Mouse (Mus musculus) midbrain, embryonic 15.5 days (tissue): ENCODE results near the gene Tedc1. TPM values are rescaled to one million over a fixed set of nuclear protein-coding genes. Genes with fewer than 3 reads are reported as not detected.

Experiments used
- ATAC-seq: fragments of 200-750 bp; cut with Nextera tagmentation; replicated peaks from 2 replicates; pipeline ENCODE4 v1.8.0; 2017; ENCODE audit warnings: moderate TSS enrichment
- H3K27ac ChIP-seq: fragments of 300-500 bp; sonication (generic); 2 replicates; pipeline ENCODE4 v1.5.1; 2015; ENCODE audit warnings: mild to moderate bottlenecking, inconsistent platforms
- H3K27me3 ChIP-seq: fragments of 300-500 bp; sonication (generic); replicated peaks from 2 replicates; pipeline ENCODE4 v1.6.1; 2015; ENCODE audit warnings: inconsistent platforms
- H3K36me3 ChIP-seq: fragments of 300-500 bp; sonication (generic); replicated peaks from 2 replicates; pipeline ENCODE4 v1.6.1; 2015; ENCODE audit warnings: inconsistent platforms
- H3K4me1 ChIP-seq: fragments of 300-500 bp; sonication (generic); 2 replicates; pipeline ENCODE4 v1.6.1; 2015; ENCODE audit warnings: inconsistent platforms
- H3K4me2 ChIP-seq: fragments of 300-500 bp; sonication (generic); 2 replicates; pipeline ENCODE4 v1.6.1; 2015; ENCODE audit warnings: inconsistent platforms, mild to moderate bottlenecking, moderate library complexity
- H3K4me3 ChIP-seq: fragments of 300-500 bp; sonication (generic); 2 replicates; pipeline ENCODE4 v1.5.1; 2015; ENCODE audit warnings: mild to moderate bottlenecking, inconsistent platforms
- H3K9ac ChIP-seq: fragments of 300-500 bp; sonication (generic); 2 replicates; pipeline ENCODE4 v1.6.1; 2015; ENCODE audit warnings: mild to moderate bottlenecking, inconsistent platforms
- H3K9me3 ChIP-seq: fragments of 300-500 bp; sonication (generic); 2 replicates; pipeline ENCODE4 v1.6.1; 2016; ENCODE audit warnings: inconsistent platforms
- WGBS: fragments of 180-500 bp; shearing (Covaris S2); methylation state at CpG from one replicate; pipeline ENCODE4 v1.1.7; 2015; ENCODE audit warnings: mixed read lengths; 5-methylcytosine and 5-hydroxymethylcytosine counted together
- polyA plus RNA-seq: library from polyadenylated mRNA; unstranded; fragments of >200 nt; fragmentation: Nextera tagmentation; extraction: Ambion mirVana; gene quantifications from 2 replicates; pipeline ENCODE4 v1.2.1, GENCODE M21; 2015

Tedc1 gene
- 12.7 and 16.3 TPM in 2 replicates for polyA plus RNA-seq

DNA sequence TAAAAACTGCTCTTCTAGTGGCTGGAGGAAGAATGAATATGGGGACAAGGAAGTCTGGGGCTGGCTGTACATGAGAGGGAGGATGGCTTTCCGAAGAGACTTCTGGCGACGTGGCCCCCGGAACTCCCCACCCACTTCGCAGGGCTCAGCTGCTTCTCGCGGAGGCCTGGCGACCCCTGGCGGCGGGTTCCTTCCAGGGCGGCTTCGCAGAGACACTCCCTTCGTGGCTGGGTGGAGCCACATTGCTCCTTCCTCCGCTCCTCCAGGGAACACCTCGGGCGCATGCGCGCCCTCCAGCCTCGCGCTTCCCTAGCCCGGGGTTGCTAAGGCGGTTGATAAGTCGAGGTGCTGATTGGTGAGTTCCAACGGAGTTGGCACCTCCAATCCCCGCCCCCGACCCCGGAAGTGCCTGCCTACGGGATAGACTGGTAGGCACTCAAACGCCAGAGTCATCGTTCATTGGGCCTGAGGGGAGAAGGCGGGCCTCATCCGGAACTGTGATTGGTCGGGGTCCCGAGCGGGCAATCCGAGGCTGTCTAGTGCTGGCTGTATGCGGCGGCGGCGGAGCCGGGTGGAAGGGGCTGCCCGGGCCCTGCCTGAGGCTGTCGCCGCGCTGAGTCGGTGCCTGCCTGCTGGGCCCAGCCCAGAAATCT lies at the start of gene Tedc1:
TSS of gene Tedc1 (plus strand) at position 535 of the 653 bp plus-strand sequence.
- H3K27ac ChIP-seq: peak within 1 kb of the TSS; percentile 74
- H3K4me1 ChIP-seq: peaks cover 26% of the 10 kb centered on the region
- peak within 1 kb of the TSS; percentile 61 for H3K4me3 ChIP-seq
- no peaks in the 10 kb centered on the region for H3K9me3 ChIP-seq
- no peaks in the 10 kb centered on the region for H3K36me3 ChIP-seq
- WGBS: under 1% methylated on average over 45 of the region's 46 CpGs
- peak within 1 kb of the TSS; percentile 36 for H3K9ac ChIP-seq
- H3K4me2 ChIP-seq: peak within 1 kb of the TSS; percentile 86
- peak; percentile 96 for ATAC-seq
- peaks cover 19% of the 10 kb centered on the region; the same call in 1 of the 2 replicates for H3K27me3 ChIP-seq

DNA sequence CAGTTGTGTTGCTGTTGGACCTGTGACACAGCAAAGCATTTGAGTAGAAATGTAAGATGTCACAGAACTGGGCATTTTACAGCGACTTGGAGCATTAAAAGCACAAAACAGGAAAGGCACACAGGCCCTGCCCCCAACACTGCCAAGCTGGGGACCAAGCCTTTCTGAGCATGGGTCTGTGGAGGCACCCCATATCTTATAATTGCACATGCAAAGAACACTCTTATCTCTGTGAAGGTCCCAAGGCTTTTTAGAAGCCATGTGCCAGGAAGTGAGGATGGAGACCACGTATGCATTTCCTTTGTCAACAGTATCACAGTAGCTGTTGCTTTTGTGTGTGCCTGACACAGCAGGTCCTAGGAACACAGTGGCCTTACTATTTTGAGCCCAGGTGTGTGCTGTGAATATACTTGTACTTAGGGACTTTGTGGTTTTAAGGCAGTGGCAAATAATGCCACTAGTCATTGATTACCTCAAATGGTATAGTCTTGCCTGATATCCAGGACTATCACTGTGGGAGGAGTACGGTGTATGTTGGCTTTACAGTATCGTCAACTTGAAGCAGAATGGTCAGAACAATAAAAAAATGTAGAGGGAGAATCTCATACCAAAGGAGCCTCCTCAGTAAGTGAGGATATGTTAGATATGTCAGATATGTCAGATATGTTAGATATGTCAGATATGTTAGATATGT lies 48.6 kb upstream of the Tedc1 start:
- Histone ChIP-seq H3K4me1 (peaks cover 3% of the 10 kb centered on the region), H3K4me2 (no peak overlapping the region)

DNA sequence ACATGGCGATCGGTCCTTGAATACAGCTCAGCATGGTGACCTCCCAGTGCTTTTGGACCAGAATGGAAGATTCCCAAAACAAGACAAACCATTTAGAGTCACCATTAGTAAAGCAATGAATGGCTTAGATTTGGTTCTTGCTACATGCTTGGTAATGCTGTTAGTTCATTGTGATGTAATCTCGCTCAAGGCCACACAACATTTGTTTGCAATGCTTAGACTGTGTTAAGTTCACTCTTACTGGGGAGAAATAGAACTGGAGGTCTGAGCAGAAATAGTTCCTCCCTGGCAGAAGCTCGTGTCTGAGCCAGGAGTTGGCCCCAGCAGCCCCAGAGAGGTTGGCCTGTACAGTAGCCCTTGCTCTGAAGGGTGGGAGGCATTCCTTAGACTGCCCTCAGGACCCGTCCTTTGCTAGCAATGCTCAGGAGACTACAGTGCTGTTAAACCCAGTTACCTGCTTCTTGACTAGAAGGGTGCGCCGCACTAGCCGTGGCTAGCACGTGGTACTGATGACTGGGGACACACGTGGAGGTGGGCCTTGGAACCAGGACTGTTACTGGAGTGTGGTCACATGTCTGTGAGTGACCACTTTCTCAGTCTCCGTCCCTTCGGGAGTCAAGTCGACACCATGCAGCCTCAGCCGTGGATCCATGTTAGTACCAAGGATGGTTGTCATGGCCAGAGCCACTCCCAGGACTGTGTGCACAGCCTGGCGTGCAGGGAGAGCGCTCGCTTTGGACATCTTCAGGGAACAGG lies 47.5 kb upstream of the Tedc1 start:
- no peak overlapping the region for H3K27ac ChIP-seq
- no peak for ATAC-seq

More for the DNA sequence above, 48.6 kb upstream of the Tedc1 start:
- no peaks in the 10 kb centered on the region for H3K9me3 ChIP-seq
- no peaks in the 10 kb centered on the region for H3K27me3 ChIP-seq
- H3K9ac ChIP-seq: no peak overlapping the region
- ATAC-seq: no peak
- no peak overlapping the region for H3K27ac ChIP-seq
- WGBS: 79% methylated on average over 4 of the region's 4 CpGs
- H3K36me3 ChIP-seq: no peaks in the 10 kb centered on the region
- H3K4me3 ChIP-seq: no peak overlapping the region

DNA sequence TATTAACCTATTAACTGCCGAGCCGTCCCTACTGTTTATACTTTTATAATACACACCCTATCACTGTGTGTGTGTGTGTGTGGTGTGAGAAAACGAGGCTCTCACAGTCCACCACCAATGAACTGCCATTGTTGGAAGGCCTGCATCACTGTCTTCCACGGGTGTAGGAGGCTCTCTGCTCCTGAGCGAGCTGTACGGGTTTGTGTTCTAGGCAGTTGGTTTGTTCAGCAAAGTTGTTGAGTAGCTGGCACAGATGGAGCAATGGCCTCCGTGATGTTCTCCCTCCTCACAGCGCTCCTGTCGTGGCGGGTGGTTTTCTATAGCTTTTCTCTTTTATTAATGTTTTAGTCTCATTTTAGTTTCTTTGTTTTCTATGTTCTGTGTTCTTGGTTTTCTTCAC lies 46.4 kb upstream of the Tedc1 start:
- no peak for ATAC-seq
- Histone ChIP-seq H3K9ac (no peak overlapping the region), H3K4me3 (no peak overlapping the region), H3K4me1 (no peaks in the 10 kb centered on the region; the same call in 1 of the 2 replicates), H3K4me2 (no peak overlapping the region), H3K9me3 (no peaks in the 10 kb centered on the region), H3K36me3 (peaks cover 5% of the 10 kb centered on the region), H3K27me3 (no peaks in the 10 kb centered on the region), H3K27ac (no peak overlapping the region)
- WGBS: 84% methylated on average over 10 of the region's 10 CpGs

More for the DNA sequence above, 47.5 kb upstream of the Tedc1 start:
- Histone ChIP-seq H3K9ac (no peak overlapping the region), H3K4me3 (no peak overlapping the region), H3K27me3 (no peaks in the 10 kb centered on the region), H3K9me3 (no peaks in the 10 kb centered on the region), H3K36me3 (no peaks in the 10 kb centered on the region), H3K4me2 (no peak overlapping the region), H3K4me1 (no peaks in the 10 kb centered on the region; the same call in 1 of the 2 replicates)
- WGBS: 88% methylated on average over 17 of the region's 17 CpGs

DNA sequence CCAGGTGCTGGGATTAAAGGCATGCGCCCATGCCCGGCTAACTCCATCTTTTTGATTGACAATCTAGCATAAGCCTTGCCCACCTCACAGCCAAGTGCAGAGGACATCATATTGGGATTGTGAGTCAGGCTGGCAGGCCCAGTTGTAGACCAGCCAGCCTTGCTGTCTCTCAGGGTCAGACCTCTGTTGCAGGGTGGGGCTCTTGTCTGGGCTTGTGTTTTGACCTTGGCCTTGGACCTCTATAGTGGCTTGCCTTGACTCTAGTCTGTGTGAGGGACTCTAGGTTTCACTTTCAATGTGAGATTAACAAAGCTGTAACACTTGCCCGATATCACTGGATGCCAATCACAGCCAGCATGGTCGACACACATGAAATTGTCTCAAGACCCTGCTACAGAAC lies 42.1 kb upstream of the Tedc1 start:
- Histone ChIP-seq H3K36me3 (peaks cover 6% of the 10 kb centered on the region), H3K27ac (no peak overlapping the region), H3K9me3 (no peaks in the 10 kb centered on the region), H3K4me2 (no peak overlapping the region), H3K4me1 (no peaks in the 10 kb centered on the region; the same call in 1 of the 2 replicates), H3K9ac (no peak overlapping the region), H3K4me3 (no peak overlapping the region), H3K27me3 (no peaks in the 10 kb centered on the region)
- 92% methylated on average over 4 of the region's 4 CpGs for WGBS
- no peak for ATAC-seq

DNA sequence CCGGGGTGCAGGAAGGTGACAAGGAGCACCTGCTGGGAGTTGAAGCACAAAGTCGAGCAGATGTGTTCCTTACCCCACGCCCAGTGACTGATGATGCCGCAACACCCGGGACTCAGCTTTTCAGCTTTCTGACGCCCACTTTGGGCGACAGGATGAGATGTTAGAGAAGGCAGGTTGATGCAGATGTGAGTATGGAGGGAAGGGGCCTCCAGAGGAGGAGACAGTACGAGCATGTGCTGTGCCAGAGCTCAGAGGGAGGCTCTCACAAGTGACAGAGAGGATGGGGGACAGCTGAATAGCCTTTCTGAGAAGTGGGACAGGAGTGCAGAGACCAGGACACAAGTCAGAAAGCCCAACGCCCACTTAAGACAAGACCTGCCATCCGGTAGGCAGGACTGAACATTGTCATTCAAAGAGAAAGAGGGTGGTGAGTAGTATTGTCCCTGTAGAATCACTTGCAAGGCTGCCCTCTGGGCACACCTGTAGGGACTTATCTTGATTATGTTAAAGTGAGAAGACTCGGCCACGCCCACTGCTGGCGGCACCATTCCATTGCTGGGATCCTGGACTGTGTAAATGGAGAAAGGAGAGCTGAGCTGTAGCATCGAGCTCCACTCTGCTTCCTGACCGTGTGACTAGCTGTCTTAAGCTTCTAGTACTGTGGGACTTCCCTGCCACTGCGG lies 41.2 kb upstream of the Tedc1 start:
- H3K36me3 ChIP-seq: peaks cover 6% of the 10 kb centered on the region
- H3K9me3 ChIP-seq: no peaks in the 10 kb centered on the region
- no peaks in the 10 kb centered on the region for H3K27me3 ChIP-seq
- 87% methylated on average over 16 of the region's 16 CpGs for WGBS
- H3K4me2 ChIP-seq: no peak overlapping the region
- H3K9ac ChIP-seq: no peak overlapping the region
- ATAC-seq: no peak
- no peak overlapping the region for H3K27ac ChIP-seq
- no peaks in the 10 kb centered on the region for H3K4me1 ChIP-seq
- no peak overlapping the region for H3K4me3 ChIP-seq

DNA sequence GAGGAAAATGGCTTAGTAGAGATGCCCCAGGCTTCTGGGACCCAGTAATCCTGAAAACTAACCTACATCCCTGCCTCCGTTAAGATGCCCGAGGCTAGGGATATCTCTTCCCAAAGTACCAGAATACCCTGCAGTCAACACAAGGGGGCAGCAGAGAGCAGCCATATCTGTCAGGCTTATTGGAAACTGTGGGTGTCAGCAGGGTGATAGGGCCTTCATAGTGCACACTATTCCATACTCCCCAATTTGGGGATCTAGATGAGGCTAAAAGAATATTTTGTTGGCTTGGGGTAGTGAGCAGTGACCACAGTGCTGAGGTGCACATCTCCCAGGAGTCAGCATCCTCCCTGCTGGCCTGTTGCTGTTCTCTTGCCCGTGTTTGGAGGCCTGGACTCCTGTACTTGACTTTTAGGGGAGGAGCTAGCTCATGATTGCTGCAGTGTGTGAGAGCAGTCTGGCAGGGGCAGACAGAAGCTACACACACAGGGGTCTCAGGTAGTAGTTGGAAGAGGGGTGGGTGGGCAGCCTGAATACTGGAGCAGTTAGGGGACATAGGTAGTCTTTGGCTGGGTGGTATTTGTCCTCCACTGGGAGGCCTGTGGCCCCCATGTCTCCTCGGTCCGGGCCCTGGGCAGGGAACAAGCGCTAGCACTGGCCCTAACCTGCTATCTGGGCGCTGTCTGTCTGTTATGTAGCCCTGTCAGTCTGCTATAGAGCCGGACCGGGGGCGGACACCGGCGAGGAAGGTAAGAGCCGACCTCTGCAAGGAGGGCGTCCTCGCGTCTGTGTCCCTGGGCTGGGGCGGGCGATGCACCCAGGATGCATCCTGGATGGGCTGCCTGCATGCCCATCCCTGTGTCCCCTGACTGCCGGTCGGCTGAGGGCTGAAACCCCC lies 36.5 kb upstream of the Tedc1 start:
- ATAC-seq: peak; percentile 55
- Histone ChIP-seq H3K4me2 (no peak overlapping the region), H3K27me3 (no peaks in the 10 kb centered on the region), H3K4me3 (no peak overlapping the region), H3K9ac (no peak overlapping the region), H3K36me3 (peaks cover 29% of the 10 kb centered on the region), H3K9me3 (no peaks in the 10 kb centered on the region), H3K27ac (no peak overlapping the region), H3K4me1 (no peaks in the 10 kb centered on the region)
- 84% methylated on average over 20 of the region's 20 CpGs for WGBS

DNA sequence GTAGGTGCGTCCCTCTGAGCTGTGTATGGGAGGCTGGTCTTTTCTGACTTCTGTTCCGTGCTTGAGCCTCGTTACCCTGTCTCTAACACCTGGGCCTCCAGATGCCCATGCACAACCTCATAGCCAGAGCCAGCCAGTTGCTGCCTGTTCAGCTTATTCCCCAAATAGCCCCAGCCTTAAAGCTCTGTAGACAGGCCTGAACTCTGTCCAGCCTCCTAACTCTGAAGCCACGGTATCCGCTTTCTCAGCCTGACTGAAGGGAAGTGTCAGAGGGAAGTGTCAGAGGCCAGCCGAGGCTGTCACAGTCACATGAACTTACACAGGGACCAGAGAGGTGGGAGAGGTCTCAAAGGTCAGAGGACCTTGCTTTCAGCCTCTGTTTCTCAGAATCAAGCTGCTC lies 31.5 kb upstream of the Tedc1 start:
- Histone ChIP-seq H3K9ac (no peak overlapping the region), H3K36me3 (peaks cover 66% of the 10 kb centered on the region), H3K4me3 (no peak overlapping the region), H3K4me2 (no peak overlapping the region), H3K4me1 (no peaks in the 10 kb centered on the region), H3K27ac (no peak overlapping the region), H3K9me3 (no peaks in the 10 kb centered on the region), H3K27me3 (no peaks in the 10 kb centered on the region)
- 0 out of 2 replicates have a peak, but pooled peaks have one; percentile 10 for ATAC-seq
- WGBS: 90% methylated on average over 6 of the region's 6 CpGs

DNA sequence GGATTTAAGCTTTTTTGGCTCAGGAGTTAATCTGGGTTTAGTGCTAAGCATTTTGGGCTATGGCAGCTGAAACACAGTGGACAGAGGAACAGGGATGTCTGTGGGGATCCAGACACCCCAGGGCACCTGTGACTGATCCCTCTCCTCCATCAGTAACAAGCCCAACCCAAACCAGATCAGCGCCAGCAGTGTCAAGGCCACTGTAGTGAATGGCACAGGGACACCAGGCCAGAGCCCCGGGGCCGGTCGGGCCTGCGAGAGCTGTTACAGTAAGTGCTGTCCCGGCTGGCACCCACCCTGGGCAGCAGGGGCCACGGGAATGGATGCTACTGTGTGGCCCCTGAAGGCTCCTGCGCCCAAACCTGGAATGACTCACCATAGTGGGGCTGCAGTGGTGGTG lies 25.5 kb upstream of the Tedc1 start:
- Histone ChIP-seq H3K9ac (no peak overlapping the region), H3K36me3 (peaks cover 75% of the 10 kb centered on the region), H3K4me2 (no peak overlapping the region), H3K9me3 (no peaks in the 10 kb centered on the region), H3K27me3 (no peaks in the 10 kb centered on the region), H3K27ac (no peak overlapping the region), H3K4me1 (no peaks in the 10 kb centered on the region), H3K4me3 (no peak overlapping the region)
- ATAC-seq: no peak
- WGBS: 96% methylated on average over 8 of the region's 8 CpGs

DNA sequence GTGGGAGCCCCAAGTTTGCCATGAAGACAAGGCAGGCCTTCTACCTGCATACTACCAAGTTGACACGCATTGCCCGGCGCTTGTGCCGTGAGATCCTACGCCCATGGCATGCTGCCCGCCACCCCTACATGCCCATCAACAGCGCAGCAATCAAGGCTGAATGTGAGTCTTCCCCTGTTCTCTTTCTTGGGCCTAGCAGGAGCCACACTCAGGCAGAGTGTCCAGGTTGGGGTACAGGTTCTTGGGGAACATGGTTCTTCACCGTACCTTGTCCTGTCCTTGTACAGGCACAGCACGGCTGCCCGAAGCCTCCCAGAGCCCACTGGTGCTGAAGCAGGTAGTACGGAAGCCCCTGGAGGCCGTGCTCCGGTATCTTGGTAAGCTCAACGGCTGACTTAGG lies 24.6 kb upstream of the Tedc1 start:
- no peaks in the 10 kb centered on the region for H3K27me3 ChIP-seq
- 97% methylated on average over 14 of the region's 14 CpGs for WGBS
- H3K9me3 ChIP-seq: no peaks in the 10 kb centered on the region
- no peak for ATAC-seq
- H3K4me1 ChIP-seq: no peaks in the 10 kb centered on the region
- no peak overlapping the region for H3K27ac ChIP-seq
- peaks cover 77% of the 10 kb centered on the region for H3K36me3 ChIP-seq
- H3K4me2 ChIP-seq: no peak overlapping the region
- H3K4me3 ChIP-seq: no peak overlapping the region
- no peak overlapping the region for H3K9ac ChIP-seq

DNA sequence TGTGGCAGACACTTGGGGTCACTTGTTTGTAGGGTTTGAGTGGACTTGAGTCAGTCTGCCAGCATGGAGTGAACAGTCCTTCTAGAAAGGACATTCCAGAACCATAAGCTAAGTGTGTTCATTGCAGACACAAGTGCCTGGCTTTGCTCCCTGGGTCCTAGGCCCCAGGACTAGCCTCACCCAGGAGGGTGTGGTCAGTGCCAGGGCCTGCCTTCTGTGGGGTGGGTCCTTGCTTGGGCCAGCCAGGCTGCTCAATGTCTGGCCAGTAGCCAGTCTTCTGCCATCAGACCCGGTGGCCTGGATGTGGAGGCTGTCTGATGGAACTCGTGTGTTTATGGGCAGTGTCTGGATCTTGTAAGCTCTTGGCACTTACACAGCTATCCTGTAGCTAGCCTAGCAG lies 23.7 kb upstream of the Tedc1 start:
- H3K27ac ChIP-seq: no peak overlapping the region
- H3K9me3 ChIP-seq: no peaks in the 10 kb centered on the region
- no peak overlapping the region for H3K4me3 ChIP-seq
- H3K4me2 ChIP-seq: no peak overlapping the region
- WGBS: 87% methylated on average over 2 of the region's 2 CpGs
- H3K27me3 ChIP-seq: no peaks in the 10 kb centered on the region
- peaks cover 70% of the 10 kb centered on the region for H3K36me3 ChIP-seq
- no peaks in the 10 kb centered on the region for H3K4me1 ChIP-seq
- H3K9ac ChIP-seq: no peak overlapping the region
- no peak for ATAC-seq
